Mouse (Mus musculus) midbrain, embryonic 15.5 days (tissue): ENCODE results near the gene Sp7. TPM values are rescaled to one million over a fixed set of nuclear protein-coding genes. Genes with fewer than 3 reads are reported as not detected.
A peak's percentile ranks its signal among the peaks of the same experiment; 100 is the strongest.

ENCODE experiments used
- ATAC-seq: fragments of 200-750 bp; cut with Nextera tagmentation; replicated peaks from 2 replicates; pipeline ENCODE4 v1.8.0; 2017; ENCODE audit warnings: moderate TSS enrichment
- H3K27ac ChIP-seq: fragments of 300-500 bp; sonication (generic); 2 replicates; pipeline ENCODE4 v1.5.1; 2015; ENCODE audit warnings: mild to moderate bottlenecking, inconsistent platforms
- H3K27me3 ChIP-seq: fragments of 300-500 bp; sonication (generic); replicated peaks from 2 replicates; pipeline ENCODE4 v1.6.1; 2015; ENCODE audit warnings: inconsistent platforms
- H3K36me3 ChIP-seq: fragments of 300-500 bp; sonication (generic); replicated peaks from 2 replicates; pipeline ENCODE4 v1.6.1; 2015; ENCODE audit warnings: inconsistent platforms
- H3K4me1 ChIP-seq: fragments of 300-500 bp; sonication (generic); 2 replicates; pipeline ENCODE4 v1.6.1; 2015; ENCODE audit warnings: inconsistent platforms
- H3K4me2 ChIP-seq: fragments of 300-500 bp; sonication (generic); 2 replicates; pipeline ENCODE4 v1.6.1; 2015; ENCODE audit warnings: inconsistent platforms, mild to moderate bottlenecking, moderate library complexity
- H3K4me3 ChIP-seq: fragments of 300-500 bp; sonication (generic); 2 replicates; pipeline ENCODE4 v1.5.1; 2015; ENCODE audit warnings: mild to moderate bottlenecking, inconsistent platforms
- H3K9ac ChIP-seq: fragments of 300-500 bp; sonication (generic); 2 replicates; pipeline ENCODE4 v1.6.1; 2015; ENCODE audit warnings: mild to moderate bottlenecking, inconsistent platforms
- H3K9me3 ChIP-seq: fragments of 300-500 bp; sonication (generic); 2 replicates; pipeline ENCODE4 v1.6.1; 2016; ENCODE audit warnings: inconsistent platforms
- WGBS: fragments of 180-500 bp; shearing (Covaris S2); methylation state at CpG from one replicate; pipeline ENCODE4 v1.1.7; 2015; ENCODE audit warnings: mixed read lengths; 5-methylcytosine and 5-hydroxymethylcytosine counted together
- polyA plus RNA-seq: library from polyadenylated mRNA; unstranded; fragments of >200 nt; fragmentation: Nextera tagmentation; extraction: Ambion mirVana; gene quantifications from 2 replicates; pipeline ENCODE4 v1.2.1, GENCODE M21; 2015

Gene Sp7
- polyA plus RNA-seq, 1 experiment from 2014 or later, result 0.26 TPM

DNA sequence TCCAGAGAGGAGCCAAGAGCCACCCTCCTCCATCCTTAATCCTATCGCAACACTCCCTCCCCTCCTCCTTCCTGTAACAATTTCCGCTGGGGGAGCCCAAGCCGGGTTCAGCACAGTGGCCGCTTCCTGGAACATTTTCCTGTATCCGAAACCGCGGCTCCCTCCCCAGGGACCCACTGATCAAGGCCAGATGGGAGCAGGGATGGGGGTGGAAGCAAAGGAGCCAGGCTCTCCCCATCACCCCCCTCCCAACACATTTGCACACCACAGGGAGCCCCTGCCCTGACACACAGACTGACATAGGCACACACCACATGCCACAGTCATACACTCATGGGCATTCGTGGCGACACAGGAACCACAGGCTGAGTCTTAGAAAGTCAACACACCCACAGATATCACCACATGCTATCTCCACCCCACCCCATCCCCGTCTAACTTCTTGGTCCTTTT is 10.9 kb upstream of the Sp7 start:
- Histone ChIP-seq H3K4me2 (peak overlapping the region; percentile 98), H3K9ac (no peak overlapping the region; the same call in 1 of the 2 replicates), H3K36me3 (no peaks in the 10 kb centered on the region), H3K4me1 (peaks cover 16% of the 10 kb centered on the region), H3K4me3 (no peak overlapping the region), H3K27ac (no peak overlapping the region), H3K9me3 (no peaks in the 10 kb centered on the region), H3K27me3 (peaks cover 7% of the 10 kb centered on the region; the same call in 1 of the 2 replicates)
- no peak for ATAC-seq
- WGBS, result 1% methylated on average over 10 of the region's 10 CpGs

DNA sequence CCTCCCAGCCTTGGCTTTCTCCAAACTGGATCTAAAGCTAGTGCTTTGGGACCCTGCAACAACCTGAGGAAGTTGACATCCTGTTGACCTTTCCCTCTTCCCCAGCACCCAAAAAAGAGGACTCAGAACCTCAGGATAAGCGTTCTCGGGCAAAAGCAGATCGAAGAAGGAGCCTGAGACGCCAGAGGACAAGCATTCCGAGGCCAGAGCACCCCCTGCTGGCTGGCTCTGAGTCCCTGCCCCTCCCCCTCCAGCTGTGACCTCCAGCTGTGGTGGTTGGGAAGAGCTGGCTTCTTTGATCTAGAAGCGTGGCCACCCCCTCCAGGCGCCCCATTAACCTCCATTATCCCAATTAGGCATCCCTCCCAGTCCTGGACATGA is 10.2 kb upstream of the Sp7 start:
- peak; percentile 71 for ATAC-seq

DNA sequence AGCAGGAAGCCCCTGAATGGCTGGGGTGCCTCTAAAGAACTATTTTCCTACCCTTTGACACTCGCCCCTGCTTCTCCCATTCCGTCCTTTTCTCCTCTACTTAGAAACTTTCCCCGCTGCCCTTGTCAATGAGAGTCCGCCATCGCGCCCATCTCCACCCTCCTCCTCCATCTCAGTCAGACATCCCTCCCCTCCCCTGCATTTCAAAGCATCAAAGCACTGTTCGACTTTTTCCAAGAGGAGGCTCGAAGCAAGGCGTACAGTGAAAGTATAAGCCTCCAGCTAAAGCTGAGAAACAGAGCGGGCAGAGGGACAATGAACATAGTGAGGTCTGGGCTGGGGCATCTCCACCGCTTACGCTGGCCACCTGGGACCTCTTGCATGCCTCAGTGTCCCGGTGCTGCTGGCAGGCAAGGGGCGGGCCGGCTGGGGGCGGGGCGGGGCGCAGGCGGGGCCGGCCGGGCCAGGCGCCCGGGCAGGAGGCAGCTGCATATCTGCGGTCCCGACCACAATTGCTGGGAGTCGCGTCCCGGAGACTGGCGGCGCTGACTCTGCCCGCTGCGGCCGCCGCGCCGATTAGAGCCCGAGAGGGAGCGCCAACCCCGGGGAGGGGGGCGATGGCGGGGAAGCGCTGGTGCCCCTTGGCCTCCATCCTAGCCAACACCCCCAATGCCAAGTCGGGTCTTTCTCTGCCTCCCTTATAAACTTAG is 9.6 kb upstream of the Sp7 start:
- H3K36me3 ChIP-seq, result no peaks in the 10 kb centered on the region
- H3K4me2 ChIP-seq, result peak overlapping the region; percentile 98
- WGBS, result under 1% methylated on average over 34 of the region's 43 CpGs
- H3K9me3 ChIP-seq, result no peaks in the 10 kb centered on the region
- H3K27me3 ChIP-seq, result peaks cover 7% of the 10 kb centered on the region; the same call in 1 of the 2 replicates
- 0 out of 2 replicates have a peak overlapping the region, but pooled peaks have one; percentile 52 for H3K27ac ChIP-seq
- peak; percentile 76 for ATAC-seq
- H3K4me1 ChIP-seq, result peaks cover 16% of the 10 kb centered on the region
- H3K9ac ChIP-seq, result peak overlapping the region; percentile 57
- H3K4me3 ChIP-seq, result peak overlapping the region; percentile 58

More for the DNA sequence above, 10.2 kb upstream of the Sp7 start:
- WGBS, result 0% methylated on average over 7 of the region's 7 CpGs
- Histone ChIP-seq H3K36me3 (no peaks in the 10 kb centered on the region), H3K4me1 (peaks cover 16% of the 10 kb centered on the region), H3K4me2 (peak overlapping the region; percentile 98), H3K27me3 (peaks cover 7% of the 10 kb centered on the region; the same call in 1 of the 2 replicates), H3K9ac (peak overlapping the region; percentile 57), H3K27ac (0 out of 2 replicates have a peak overlapping the region, but pooled peaks have one; percentile 52), H3K9me3 (no peaks in the 10 kb centered on the region), H3K4me3 (peak overlapping the region; percentile 58)

DNA sequence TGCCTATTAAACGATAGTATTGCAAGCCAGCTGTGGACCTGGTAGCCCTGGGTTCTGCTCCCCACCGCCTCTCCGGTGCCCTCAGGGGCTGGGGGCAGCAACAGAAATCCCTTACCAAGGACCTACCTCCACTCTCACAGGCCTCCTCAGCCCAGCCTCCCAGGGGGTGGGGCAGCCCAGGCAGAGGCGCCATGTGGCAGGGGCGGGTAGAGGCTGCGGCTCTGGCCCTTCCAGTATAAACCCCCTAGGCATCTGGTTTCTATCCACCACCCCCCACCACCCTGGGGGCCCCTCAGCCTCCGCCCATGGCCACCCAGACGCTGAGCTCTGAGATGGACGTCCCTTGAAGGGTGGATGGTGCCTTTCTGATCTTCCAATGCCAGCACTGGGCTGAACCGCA is 3.7 kb upstream of the Sp7 start:
- no peak for ATAC-seq
- H3K4me1 ChIP-seq, result peaks cover 15% of the 10 kb centered on the region
- H3K36me3 ChIP-seq, result no peaks in the 10 kb centered on the region
- no peak overlapping the region for H3K4me2 ChIP-seq
- no peak overlapping the region for H3K4me3 ChIP-seq
- peaks cover 24% of the 10 kb centered on the region; the same call in 1 of the 2 replicates for H3K27me3 ChIP-seq
- no peak overlapping the region for H3K27ac ChIP-seq
- WGBS, result 19% methylated on average over 10 of the region's 10 CpGs
- H3K9ac ChIP-seq, result no peak overlapping the region
- no peaks in the 10 kb centered on the region for H3K9me3 ChIP-seq

DNA sequence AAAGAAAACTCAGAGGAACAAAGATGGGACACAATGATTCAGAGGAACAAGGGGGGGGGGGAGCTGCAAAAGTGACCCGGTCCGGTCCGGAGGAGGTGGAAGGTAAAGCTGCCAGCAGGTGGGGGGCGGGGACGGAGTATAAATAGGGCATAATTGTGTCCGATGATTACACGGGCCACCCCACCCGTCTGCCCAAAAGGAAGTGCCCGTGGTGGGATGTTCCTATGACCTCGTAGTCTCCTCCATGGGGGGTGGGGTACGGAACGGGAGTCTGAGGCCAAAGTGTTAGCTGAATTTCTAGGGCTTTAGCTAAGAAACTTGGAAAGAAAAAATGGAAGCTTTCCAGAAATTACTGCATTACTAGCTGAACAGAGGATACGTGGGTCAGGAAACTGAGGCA is 3.0 kb upstream of the Sp7 start:
- peaks cover 18% of the 10 kb centered on the region; the same call in 1 of the 2 replicates for H3K27me3 ChIP-seq
- no peak overlapping the region for H3K27ac ChIP-seq
- no peak overlapping the region for H3K4me2 ChIP-seq
- H3K9ac ChIP-seq, result no peak overlapping the region
- H3K9me3 ChIP-seq, result no peaks in the 10 kb centered on the region
- no peak for ATAC-seq
- WGBS, result 13% methylated on average over 13 of the region's 13 CpGs
- no peak overlapping the region for H3K4me3 ChIP-seq
- H3K36me3 ChIP-seq, result no peaks in the 10 kb centered on the region
- H3K4me1 ChIP-seq, result peaks cover 15% of the 10 kb centered on the region

DNA sequence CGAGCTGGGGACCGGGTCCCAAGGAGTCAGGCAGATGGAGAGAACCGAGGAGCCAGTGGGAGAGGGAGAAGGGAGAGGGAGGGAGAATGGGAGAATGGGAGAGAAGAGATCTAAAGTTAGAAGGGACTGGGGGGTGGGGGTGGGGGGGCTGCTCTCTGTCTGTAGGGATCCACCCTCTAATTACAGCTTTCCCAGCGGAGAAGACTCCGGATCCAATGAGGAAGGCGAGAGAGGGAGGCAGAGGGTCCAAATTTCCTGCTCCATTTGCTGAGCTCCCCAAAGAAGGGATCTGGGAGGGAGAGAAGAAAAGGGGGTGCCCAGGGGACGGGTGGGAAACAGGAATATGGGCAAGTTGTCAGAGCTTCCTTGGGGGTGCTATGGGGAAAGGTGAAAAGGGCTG is 744 bp downstream of the Sp7 start:
- peak overlapping the region; percentile 27; the same call in 1 of the 2 replicates for H3K4me3 ChIP-seq
- no peaks in the 10 kb centered on the region for H3K9me3 ChIP-seq
- peak overlapping the region; percentile 52 for H3K4me2 ChIP-seq
- H3K4me1 ChIP-seq, result peaks cover 15% of the 10 kb centered on the region
- peaks cover 21% of the 10 kb centered on the region for H3K27me3 ChIP-seq
- no peaks in the 10 kb centered on the region for H3K36me3 ChIP-seq
- no peak for ATAC-seq
- H3K27ac ChIP-seq, result no peak overlapping the region
- H3K9ac ChIP-seq, result no peak overlapping the region
- 5% methylated on average over 7 of the region's 7 CpGs for WGBS

DNA sequence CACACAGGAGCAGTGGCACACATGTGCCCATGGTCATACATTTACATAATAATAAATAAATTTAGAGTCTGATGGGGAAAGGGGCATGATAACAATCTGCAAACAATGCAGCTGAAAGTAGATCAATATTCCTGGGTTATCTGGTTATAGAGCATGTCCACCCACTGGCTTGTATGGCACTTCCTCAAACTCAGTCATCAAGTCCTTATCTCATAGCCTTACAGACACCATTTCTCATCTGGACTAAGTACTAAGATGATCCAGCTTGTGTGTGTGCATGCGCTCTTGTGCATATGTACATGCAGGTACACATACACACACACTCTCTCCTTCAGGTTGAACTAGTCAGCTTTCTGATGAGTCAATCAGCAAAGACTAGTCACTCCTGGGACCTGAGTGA is 2.3 kb downstream of the Sp7 start:
- Histone ChIP-seq H3K27me3 (peaks cover 7% of the 10 kb centered on the region), H3K9ac (no peak overlapping the region), H3K4me1 (peaks cover 11% of the 10 kb centered on the region), H3K36me3 (no peaks in the 10 kb centered on the region), H3K4me2 (no peak overlapping the region), H3K9me3 (no peaks in the 10 kb centered on the region), H3K4me3 (no peak overlapping the region), H3K27ac (no peak overlapping the region)
- no peak for ATAC-seq
- 98% methylated on average over 1 of the region's 1 CpGs for WGBS

DNA sequence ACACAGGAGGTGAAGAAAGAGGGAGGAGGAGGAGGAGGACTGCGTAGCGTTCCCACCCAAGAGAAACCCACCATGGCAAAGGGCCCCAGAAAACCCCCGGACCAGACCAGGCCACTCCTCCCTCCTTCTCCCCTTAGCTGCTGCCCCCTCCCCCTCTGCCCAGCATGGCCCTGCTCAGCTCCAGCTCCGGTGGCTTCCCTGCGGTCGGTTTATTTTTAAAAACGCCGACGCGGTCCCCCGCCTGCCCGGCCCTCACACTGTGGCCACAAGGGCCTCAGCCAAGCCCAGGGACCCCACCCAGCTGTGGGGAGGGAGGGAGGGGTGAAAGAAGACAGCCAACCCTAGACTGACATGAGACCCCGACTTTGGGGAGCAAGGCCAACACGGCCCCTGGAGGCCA is 4.3 kb downstream of the Sp7 start:
- Histone ChIP-seq H3K9ac (no peak overlapping the region), H3K36me3 (no peaks in the 10 kb centered on the region), H3K27ac (no peak overlapping the region), H3K27me3 (peaks cover 25% of the 10 kb centered on the region), H3K4me2 (0 out of 2 replicates have a peak overlapping the region, but pooled peaks have one; percentile 11), H3K9me3 (no peaks in the 10 kb centered on the region), H3K4me3 (no peak overlapping the region), H3K4me1 (peaks cover 20% of the 10 kb centered on the region)
- 9% methylated on average over 14 of the region's 14 CpGs for WGBS
- no peak for ATAC-seq

DNA sequence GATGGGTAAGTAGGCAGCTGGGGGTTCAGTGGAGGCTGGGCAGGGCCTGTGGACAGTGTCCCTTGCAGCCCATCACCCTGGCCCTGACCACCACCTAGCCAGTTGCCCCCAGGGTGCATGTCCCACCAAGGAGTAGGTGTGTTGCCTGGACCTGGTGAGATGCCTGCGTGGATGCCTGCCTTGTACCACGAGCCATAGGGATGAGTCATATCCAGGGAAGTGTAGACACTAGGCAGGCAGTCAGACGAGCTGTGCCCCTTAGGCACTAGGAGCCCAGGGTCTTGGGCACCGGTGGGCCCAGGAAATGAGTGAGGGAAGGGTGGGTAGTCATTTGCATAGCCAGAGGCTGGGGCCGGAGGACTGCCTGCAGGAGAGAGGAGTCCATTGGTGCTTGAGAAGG is 8.1 kb downstream of the Sp7 start:
- peaks cover 44% of the 10 kb centered on the region for H3K27me3 ChIP-seq
- H3K27ac ChIP-seq, result no peak overlapping the region
- 30% methylated on average over 5 of the region's 5 CpGs for WGBS
- H3K9ac ChIP-seq, result no peak overlapping the region
- H3K9me3 ChIP-seq, result no peaks in the 10 kb centered on the region
- ATAC-seq, result no peak; the same call in 1 of the 2 replicates
- H3K4me2 ChIP-seq, result no peak overlapping the region
- H3K4me3 ChIP-seq, result no peak overlapping the region
- peaks cover 25% of the 10 kb centered on the region for H3K4me1 ChIP-seq
- no peaks in the 10 kb centered on the region for H3K36me3 ChIP-seq

DNA sequence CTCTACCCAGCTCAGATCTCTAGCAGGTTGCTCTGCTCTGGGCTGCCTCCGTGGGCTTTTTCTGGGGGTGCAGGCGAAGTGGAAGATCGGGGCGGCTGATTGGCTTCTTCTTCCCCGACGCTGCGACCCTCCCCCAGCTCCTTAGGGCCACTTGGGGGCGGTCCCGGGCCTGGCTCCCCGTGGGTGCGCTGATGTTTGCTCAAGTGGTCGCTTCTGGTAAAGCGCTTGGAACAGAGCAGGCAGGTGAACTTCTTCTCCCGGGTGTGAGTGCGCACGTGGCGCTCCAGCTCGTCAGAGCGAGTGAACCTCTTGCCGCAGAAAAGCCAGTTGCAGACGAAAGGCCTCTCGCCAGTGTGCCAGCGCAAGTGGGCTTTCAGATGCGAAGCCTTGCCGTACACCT is 8.9 kb downstream of the Sp7 start:
- Histone ChIP-seq H3K4me1 (peaks cover 25% of the 10 kb centered on the region), H3K9me3 (no peaks in the 10 kb centered on the region), H3K4me2 (peak overlapping the region; percentile 41), H3K9ac (no peak overlapping the region; the same call in 1 of the 2 replicates), H3K27me3 (peaks cover 41% of the 10 kb centered on the region), H3K36me3 (no peaks in the 10 kb centered on the region), H3K27ac (no peak overlapping the region), H3K4me3 (peak overlapping the region; percentile 23)
- 4% methylated on average over 25 of the region's 25 CpGs for WGBS
- ATAC-seq, result no peak

DNA sequence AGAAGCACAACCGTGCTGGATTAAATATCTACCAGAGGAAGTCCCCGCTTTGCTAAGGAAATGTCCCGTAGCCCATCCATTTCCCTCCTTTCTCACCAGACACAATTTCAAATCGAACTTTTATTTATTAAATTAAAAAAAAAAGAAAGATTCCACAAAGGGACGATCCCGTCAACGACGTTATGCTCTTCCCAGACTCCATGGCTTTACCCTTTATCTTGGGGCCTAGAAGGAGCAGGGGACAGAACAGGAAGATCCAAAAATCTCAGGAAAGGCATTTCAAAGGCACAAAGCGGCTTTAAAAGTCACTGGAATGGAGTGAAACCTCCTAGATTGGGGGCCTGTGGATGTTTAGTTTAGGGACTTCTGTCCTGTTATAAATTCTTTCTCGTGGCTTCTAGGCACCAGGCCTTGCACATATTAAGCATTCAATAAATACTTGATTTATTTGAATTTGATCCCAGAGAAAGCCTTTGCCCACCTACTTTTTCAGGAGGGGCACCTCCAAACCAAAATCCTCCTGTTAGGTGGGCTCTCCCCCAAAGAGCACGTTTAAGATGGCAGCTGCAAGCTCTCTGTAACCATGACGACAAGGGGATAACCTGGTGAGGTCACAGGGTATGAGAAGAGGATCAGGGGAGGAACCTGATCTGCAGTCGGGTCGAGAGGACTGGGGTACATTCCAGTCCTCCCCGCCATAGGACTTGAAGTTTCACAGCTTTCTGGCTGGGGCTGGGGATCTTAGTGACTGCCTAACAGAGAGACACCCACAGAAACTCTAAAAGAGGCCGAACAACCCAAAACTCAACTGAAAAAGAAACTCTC is 10.3 kb downstream of the Sp7 start:
- H3K4me3 ChIP-seq, result no peak overlapping the region
- no peaks in the 10 kb centered on the region for H3K36me3 ChIP-seq
- H3K4me2 ChIP-seq, result peak overlapping the region; percentile 99; the same call in 1 of the 2 replicates
- peaks cover 25% of the 10 kb centered on the region for H3K4me1 ChIP-seq
- H3K9ac ChIP-seq, result no peak overlapping the region
- no peaks in the 10 kb centered on the region for H3K9me3 ChIP-seq
- WGBS, result 27% methylated on average over 16 of the region's 16 CpGs
- no peak for ATAC-seq
- H3K27me3 ChIP-seq, result peaks cover 38% of the 10 kb centered on the region
- no peak overlapping the region for H3K27ac ChIP-seq

DNA sequence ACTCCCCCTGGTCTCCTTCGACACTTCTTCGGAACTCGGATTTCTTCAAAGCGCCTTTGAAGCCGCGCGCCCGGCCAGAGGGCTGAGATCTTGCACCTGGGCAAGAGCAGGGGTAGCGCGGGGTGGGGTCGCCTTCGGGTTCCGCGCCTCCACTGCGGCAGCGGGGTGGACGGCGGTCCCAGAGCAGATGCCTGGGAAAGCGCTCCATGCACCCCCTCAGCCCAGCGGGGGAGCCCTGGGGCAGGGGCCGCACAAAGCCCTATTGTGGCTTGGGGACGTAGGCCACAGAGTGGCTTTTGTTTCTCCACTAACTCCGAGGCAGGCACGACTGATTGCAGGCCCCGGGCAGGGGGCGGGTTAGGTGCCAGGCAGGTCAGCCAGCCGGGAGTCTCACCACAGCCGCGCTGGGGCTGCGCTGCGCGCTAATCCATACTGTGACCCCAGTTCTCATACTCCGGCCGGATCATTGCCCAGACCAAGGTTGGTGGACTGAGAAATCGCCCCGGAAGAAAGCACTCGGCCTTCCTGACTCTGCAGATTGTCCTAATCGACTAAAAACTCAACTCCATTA is 11.0 kb downstream of the Sp7 start:
- 1% methylated on average over 38 of the region's 38 CpGs for WGBS
- ATAC-seq, result peak; percentile 21

More for the DNA sequence above, 11.0 kb downstream of the Sp7 start:
- Histone ChIP-seq H3K9ac (peak overlapping the region; percentile 58), H3K4me1 (peaks cover 28% of the 10 kb centered on the region), H3K27ac (peak overlapping the region; percentile 68), H3K4me2 (peak overlapping the region; percentile 99), H3K9me3 (no peaks in the 10 kb centered on the region), H3K36me3 (no peaks in the 10 kb centered on the region), H3K27me3 (peaks cover 38% of the 10 kb centered on the region), H3K4me3 (peak overlapping the region; percentile 49)
